Mouse (Mus musculus) lung, postnatal 10 days (tissue): ENCODE data around the gene Jam3.
"Not testable (repeated sequence)": the region's sequence is repeated elsewhere in the genome, so short reads cannot be mapped to it uniquely, and the experiment has no call there.

Source experiments
- DNase-seq: peaks from one replicate; pipeline ENCODE4 v3.0.0; 2021

Gene Jam3

DNA sequence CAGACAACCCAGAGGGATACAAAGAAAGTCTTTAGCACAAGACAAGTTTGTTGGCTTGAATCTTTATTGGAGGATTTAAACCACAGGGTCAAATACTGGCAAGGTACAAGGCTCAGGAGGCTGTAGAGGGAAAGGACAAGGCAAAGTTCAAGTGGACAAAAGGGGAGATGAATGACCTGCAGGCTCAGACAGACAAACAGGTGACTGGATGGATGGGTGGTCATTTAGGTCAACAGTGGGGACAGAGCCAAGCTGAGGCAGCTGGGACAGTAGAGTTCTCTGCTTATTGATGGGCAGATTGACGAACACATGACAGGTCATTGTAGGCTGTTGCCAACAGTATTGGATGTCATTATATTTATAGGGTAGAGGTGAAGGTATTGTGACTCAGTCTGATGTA is 11.8 kb upstream of the Jam3 start:
- DNase-seq: no peak

DNA sequence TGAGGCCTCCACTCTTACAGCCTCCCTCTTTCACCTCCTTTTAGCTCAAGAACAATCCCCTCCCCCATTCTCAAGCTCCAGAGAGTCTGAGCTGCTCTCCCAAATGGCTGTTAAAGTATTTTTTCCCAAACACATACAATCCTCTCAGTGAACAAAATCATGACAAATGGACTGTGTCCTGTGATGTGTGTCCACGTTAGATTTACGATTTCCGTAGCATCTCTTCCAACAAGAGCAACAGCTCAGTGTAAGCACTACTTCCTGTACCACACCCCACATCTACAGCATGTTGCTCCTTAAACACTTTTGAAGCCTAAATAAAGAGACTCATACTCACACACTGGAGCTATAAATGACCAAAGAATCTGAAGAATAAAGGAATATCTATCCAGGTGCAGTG is 10.4 kb upstream of the Jam3 start:
- no peak for DNase-seq

DNA sequence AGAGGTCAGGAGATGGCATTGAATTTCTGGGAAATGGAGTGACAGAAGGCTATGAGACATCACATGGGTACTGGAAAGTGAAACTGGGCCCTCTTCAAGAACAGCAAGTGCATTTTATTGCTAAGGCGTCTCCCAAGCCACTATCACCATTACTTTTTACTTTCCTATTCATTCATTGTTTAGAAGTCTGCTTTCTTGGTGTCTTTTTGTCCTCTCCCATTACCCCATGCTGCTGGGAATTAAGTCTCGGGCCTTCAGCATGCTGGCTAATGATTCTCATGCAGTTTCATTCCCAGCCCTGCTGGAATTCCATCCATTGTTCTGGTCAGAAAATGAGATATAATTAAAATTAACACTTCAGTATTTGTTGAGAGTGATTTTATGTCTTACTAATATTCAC is 9.7 kb upstream of the Jam3 start:
- DNase-seq: no peak

DNA sequence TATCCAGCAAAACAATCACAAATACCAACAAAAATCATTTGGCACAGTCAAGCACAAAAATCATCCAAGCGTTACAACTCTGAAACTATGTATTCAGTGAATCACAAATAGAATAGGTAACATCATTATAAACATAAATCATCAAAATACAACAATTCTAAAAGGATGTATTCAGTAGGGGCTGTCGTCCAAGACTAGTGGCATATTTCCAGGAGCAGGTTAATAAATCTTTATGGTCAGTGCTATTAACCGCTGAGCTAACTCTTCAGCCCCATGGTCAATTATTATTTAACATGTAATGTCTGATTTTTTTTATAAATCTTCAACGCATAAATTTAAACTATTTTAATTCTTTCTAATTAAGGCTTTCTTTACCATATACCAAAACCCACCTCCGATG is 8.4 kb upstream of the Jam3 start:
- DNase-seq: not testable (repeated sequence)

DNA sequence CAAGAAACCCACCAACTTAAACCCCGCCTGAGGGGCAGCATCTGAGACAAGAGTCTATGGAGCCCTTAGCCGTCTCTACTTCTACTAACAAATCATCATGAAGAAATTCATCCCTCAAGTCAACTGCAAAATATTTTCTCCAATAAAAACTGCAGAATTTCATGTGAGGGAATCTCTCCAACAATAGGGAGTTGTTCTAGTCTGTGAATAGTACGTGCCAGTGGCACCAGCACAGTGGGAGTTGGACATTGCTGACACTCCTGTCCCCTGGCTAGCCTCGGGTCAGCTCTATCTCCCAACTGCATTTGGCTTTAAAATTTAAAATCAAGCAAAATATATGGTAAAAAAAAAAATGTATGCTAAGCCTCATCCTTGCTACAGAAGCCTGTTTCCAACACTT is 1.4 kb downstream of the Jam3 start:
- no peak for DNase-seq

DNA sequence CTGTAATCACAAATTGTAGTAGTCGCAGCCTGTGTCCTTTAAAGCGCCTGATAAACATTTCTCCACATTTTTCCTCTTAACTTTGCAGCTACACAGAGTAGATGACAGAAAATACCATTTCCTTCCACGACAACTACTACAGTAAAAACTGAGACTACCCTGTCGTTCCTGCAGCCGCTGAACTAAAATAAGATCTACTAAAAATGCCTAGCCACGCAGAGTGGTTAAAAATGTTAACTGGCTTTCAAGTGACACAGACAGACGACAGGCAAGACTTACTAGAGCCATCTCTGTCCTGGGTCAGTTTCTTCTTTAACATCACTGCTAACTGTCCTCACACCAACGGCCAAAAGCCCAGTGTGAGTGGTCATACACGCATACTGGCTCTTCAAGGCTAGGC is 5.4 kb downstream of the Jam3 start:
- no peak for DNase-seq

DNA sequence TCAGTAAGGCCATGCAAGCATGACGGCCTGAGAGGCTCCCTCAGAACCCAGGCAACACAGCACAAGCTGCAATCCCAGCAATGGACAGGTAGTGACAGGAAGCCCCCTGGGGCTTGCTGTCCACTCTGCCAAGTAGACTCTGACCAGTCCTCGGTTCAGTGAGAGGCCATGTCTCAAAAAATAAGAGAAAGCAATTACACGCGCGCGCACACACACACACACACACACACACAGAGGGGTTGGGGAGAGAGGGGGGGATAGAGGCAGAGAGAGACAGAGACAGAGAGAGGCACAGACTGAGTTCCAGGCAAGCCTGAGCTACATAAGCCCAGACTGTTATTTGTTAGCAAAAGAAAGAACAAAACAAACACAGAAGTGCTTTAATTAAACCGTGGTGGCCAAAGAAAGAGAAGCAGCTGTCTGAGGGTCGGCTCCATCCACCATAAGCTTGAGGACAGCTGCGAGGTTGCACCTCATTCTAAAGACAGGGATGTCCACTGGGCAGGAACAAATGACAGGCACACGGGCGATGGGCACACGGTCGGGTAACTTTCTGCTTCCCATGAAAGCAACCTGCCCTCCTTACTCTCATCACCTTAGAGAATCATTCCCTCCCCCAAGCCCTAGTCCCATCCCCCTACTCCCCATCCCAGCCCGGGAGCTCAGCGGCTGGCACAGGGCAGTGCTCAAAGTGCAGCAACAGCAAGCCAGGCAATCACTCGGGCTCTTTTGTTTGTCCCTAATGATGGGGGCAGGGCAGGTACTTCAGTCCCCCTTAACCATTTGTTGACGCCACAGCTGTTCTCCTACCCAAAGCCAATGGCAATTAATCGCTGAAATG is 6.4 kb downstream of the Jam3 start:
- DNase-seq: peak; percentile 9

DNA sequence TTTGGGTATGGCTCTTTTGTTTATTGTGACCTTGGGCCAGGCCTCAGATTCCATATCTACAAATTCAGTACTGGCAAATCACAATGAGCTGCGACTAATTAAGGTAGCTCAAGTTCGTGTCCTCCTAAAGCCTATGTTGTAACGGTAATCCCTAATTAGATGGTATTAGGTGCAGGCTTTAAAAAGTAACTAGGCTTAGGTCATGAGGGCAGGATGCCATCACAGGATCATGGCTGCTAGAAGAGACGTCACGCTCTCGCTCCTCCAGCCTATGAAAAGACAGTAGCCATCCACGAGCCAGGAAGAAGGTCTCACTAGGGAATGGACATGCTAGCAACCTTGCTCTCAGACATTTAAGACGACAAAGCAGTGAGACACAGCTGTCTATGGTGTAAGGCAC is 7.3 kb downstream of the Jam3 start:
- no peak for DNase-seq

DNA sequence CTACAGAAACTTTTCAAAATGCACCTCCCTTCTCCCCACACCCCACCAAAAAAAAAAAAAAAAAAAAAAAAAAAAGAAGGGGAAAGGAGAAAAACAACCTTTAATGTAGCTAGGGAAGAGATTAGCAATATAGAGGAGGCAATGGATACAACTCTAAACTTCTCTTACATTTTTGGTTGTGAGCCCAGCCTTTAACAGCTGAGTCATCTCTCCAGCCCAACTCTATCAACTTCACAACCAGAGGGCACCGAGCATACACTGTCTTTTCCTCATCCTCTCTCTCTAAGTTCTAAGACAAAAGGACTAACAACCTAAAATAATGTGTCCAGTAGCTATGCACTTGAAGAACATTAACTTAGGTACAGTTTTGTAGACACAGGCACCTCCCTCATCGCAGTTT is 8.4 kb downstream of the Jam3 start:
- no peak for DNase-seq

DNA sequence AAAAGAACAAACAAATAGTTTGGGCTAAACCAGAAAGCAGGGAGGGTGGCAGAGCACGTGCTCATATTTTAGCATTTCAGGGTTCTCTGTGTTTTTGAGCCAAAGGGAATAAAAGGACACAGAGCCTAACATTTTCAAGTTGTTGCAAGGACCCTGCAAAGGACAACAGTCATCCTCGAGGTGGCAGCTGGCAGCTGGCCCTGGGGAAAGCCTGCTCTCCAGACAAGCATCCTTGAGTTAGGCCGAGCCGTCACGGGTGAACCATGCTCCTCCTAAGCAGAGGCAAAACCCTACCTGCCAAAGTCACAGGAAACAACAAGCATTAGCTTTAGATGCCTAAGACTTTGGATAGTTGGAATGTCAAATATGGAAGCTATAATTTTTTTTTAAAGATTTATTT is 10.2 kb downstream of the Jam3 start:
- no peak for DNase-seq

DNA sequence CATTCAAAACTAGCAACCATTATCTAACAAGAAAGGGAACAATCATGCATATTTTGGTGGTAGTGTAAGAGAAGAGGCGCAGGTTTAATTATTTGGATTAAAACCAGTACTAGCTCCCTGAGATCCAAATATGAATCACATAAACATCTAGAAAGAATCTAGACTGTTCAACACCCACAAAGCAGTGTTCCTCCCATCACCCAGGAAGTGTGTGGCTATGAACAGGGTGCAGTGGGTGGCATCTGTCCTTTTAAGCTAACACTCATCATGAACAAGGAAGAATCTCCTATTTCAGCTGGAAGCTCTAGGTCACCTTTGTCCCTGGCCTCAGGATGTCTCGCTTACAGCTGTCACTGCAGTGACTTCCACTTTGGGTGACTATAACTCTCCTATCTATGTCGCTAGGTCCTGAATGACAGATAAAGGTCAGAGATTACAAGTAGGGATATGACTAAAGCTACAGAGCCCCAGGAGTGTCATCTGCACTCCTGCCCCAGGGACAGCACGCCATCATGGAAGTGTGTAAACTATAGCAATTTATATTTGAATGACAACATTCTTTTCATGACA is 10.9 kb downstream of the Jam3 start:
- no peak for DNase-seq

DNA sequence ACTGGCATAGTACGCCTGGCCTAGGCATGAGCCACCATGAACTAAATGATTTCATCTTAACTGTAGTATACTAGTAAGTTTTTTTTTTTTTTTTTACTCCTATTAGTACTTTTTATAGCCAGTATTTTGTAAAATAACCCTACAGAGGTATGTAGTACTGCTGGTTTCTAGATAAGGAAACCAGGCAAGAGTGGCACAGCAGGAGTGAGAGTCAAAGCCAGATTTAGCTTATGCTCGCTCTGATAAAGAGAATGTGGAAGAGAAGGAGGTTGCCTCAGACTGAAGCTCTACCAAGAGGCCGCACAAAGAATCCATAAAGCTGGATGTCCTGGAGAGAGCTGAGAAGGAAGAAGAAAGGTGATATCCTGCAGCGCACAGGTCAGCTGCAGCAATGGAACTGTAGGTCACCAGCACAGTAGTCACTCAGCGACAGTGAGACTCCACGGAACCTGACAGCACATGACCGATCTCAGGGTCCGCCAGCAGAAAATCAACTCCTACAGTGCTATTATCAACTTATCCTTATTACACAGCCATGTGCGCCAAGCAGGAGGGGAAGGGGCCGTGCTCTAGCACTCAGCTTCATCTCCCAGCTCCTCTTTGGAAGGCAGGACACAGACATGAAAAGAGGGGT is 14.7 kb downstream of the Jam3 start:
- no peak for DNase-seq

DNA sequence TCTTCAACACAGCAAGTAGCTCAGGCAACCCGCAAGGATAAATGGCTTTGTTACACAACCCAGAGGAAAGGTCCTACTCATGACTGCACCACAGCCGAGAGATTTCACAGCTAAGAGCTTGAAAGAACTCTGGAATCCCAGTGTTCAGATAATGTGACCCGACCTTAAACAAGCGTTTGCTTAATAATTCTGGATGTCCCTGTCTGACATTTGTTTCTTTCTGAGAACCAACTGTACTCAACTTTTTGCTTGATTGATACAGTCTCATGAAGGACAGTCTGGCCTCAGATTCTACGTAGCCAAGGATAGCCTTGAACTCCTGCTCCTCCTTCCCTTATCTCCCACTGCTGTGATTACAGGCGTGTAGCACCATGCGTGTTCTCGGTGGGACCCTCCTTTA is 18.6 kb downstream of the Jam3 start:
- no peak for DNase-seq

DNA sequence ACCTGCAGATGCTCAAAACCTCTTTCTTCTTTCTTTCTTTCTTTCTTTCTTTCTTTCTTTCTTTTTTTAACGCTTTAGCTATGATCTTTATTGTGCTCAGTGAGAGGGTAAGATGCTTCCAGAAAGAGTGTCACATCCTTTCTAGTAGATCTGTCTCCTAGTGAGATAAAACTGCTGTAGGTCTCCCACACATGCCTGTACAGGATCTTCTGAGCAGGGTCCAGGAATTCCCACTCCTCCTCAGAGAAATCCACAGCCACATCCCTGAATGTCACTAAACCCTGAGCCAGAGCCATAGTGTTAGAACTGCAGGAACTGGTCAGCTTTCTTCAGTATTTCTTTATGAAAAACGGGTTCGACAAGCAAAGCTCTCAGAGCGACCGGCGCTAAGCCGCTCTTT is 19.8 kb downstream of the Jam3 start:
- no peak for DNase-seq

DNA sequence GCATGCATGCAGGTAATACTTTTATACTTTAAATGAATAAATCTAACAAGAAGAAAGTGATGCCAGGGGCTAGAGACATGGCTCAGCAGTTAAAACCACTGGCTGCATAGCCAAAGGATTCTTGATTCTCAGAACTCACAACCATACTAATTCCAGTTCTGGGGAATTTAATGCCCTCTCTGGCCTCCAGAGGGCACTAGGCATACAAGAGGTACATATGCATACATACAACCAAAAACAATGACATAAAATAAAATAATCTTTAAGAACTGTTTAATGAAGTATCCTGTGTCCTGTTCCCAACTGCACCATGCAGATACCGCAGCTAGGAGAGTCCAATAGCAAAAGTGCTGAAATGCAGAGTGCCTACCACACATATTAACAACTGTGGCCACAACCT is 20.8 kb downstream of the Jam3 start:
- peak; percentile 55 for DNase-seq

DNA sequence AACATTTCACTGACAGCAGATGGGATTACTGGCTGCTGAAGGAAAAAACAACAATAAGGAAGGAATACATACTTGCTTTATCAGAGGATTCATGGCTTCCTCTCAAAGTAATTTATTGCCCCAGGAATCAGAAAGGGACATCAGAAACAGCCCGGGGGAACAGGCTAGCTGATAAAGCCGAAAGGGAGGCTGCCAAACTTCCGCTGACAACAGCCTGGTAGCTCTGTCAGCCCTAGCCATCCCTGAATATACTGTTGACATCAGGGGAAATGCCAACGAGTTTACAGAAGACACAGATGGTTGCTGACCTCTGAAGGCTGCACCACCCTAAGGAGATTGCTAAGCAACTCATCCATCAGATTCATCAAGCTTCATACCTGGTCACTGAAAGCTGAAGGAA is 26.6 kb downstream of the Jam3 start:
- no peak for DNase-seq

DNA sequence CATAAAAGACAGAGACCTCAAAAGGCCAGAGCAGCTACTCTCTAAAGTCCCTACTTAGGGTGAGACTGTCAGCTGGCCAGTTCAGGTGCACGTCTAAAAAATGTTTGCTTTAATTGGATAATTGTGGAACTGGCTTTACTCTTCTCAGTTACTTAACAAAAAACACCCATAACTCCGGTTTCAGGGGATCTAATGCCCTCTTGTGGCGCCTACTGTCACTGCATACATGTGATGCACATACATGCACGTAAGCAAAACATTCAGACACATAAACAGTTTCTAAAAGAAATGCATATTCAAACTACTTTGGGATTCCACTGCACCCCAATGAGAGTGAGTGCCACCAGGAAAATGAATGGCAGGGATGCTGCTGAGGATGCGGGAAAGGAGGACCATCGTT is 28.7 kb downstream of the Jam3 start:
- DNase-seq: no peak

DNA sequence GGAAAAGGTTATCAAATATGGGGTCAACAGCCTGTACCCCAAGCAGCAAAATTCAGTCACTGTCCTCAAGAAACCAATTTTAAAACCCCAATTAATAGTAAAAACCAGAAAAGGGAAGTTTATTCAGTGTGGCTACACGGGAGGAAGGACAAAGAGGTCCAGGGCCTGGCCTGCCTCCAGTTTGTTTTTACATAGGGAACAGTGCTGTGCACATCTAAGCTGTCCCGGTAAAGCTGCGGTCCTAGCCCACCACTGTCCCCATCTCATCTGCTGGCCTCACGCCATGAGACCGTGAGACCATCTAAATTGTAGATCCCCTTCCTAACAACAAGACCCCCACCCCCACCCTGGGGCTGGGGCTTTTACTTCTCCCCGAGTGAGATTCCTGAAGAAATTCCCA is 29.8 kb downstream of the Jam3 start:
- DNase-seq: no peak

DNA sequence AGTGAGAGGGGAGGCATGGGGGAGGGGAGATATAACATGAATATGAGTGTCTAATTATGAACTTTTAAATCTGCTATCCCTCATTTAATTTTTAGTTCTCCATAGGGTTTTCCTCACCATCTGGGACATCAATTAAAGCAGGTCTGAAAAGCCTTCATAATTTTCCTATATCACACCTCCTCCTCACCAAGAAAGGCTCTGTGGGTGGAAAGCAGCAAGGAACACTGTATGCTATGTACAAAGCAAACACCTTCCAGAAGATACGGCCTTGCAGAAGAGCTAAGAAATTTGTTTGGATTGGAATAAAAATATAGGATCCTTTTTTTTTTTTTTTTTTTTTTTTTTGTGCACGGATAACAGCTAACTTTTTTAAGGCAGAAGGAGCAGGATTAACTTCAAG is 31.3 kb downstream of the Jam3 start:
- DNase-seq: no peak

DNA sequence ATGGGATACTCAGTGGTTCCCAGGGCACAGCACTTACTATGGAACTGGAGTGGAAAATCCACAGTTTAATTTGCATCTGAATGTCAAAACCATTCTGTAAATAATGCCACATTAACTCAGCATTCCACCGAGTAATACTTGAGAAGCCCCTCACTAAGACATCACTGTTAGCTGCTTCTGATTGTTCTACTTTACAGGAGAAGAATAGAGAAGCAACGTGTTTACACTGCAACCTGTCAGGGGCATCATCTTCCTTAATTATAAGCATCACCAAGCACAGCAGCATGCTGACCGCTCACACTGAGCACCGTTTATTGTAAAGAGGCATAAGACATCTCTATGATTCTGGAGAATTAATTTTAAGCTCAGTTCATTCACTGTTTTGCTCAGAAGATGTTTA is 32.3 kb downstream of the Jam3 start:
- DNase-seq: no peak

DNA sequence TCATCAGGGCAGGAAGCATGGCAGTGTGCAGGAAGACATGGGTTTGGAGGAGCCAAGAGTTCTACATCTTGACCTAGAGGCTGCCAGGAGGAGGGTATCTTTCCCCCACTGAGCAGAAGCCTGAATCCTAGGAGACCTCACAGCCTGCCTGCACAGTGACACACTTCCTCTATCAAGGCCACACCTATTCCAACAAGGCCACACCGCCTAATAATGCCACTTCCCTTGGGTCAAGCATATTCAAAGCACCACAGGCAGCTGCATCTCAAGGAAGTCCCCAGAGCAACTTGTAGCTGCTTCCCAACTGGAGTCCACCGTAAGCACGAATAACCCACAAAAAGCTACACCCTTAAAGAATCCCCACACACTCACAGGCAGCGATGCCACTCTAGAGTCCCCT is 33.1 kb downstream of the Jam3 start:
- no peak for DNase-seq

DNA sequence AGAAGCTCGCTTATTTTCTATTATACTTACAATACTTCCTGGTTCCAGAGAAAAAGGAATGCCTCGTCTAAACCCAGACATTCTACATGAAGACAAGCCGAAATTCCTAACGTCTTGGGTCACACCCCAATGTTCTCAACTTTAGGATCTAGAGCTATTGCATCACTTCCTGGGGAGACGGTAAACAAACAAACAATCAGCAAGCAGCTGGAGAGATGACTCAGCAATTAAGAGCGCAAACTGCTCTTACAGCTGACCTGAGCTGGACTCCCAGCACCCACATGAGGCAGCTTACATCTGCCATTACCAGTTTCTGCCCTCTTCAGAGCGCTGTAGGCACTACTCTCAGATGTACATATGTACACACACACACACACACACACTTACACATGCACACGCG is 34.0 kb downstream of the Jam3 start:
- DNase-seq: peak; percentile 12

DNA sequence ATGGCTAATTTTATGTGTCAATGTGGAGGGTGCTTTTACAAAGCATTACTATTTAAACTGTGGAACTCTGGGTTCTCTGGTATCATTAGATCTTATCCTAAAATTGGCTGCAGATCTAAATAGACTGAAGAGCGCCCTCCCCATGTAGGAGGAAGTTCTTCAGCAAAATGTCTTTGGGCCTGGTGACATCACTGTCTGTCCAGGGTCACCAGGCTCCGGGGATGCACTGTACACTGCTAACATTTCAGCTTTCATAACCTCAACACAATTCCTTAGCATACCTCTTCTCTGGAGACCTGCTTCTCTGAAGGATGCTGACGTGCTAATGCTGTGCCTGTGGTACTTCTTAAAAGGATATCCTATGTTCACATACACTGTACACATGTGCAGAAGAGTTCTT is 43.5 kb downstream of the Jam3 start:
- no peak for DNase-seq

DNA sequence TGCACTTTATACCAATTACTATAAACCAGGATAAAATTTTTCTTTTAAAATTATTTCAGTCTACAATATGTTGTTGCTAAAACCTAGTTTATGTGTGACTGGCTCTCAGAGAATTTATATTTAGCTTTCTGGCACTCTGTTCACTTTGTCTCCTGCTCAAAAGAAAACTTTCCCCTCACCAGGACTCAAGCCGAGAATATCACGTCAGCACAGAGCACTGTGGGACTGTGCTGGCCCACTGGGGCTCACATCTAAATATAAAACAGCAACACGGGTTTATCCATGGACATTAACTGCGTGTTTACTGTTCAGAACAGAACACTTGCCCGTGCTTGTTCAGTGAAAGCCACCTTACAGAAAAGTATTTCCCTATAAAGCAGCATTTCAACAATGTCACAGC is 44.5 kb downstream of the Jam3 start:
- DNase-seq: peak; percentile 17
